Mouse (Mus musculus) granulocyte monocyte progenitor cell, adult 5-6 weeks (primary cell): ENCODE measurements around the gene Acot2. TPM values are rescaled to one million over a fixed set of nuclear protein-coding genes. Genes with fewer than 3 reads are reported as not detected.
"Not testable (repeated sequence)": the region's sequence is repeated elsewhere in the genome, so short reads cannot be mapped to it uniquely, and the experiment has no call there.

ENCODE experiments used
- ATAC-seq: replicated peaks from 2 replicates; pipeline ENCODE4 v1.8.0; 2016; ENCODE audit warnings: mild to moderate bottlenecking, moderate TSS enrichment, inconsistent platforms; ENCODE audit not compliant: poor library complexity, severe bottlenecking
- total RNA-seq, 2 experiments: library from RNA; stranded (forward) in 1 of 2; stranded (reverse) in 1 of 2; fragments of 200-712, 200-1000 nt in 1 of 2; fragments of >200 nt in 1 of 2; fragmentation: Nextera tagmentation in 1 of 2; gene quantifications; 2 replicates each; pipeline ENCODE4 v1.2.3; 2014 to 2017

Gene Acot2
- 10.1 and 14.0 TPM in 2 replicates for total RNA-seq (2014; fragmentation: Nextera tagmentation)
- total RNA-seq (2017): 11.5 and 12.0 TPM in 2 replicates

GRCm38 (mm10) chr12:83987583-83988441 lies at the start of gene Acot2:
Acot2 (plus strand) TSS chr12:83987861.
- ATAC-seq: peak; percentile 94

DNA sequence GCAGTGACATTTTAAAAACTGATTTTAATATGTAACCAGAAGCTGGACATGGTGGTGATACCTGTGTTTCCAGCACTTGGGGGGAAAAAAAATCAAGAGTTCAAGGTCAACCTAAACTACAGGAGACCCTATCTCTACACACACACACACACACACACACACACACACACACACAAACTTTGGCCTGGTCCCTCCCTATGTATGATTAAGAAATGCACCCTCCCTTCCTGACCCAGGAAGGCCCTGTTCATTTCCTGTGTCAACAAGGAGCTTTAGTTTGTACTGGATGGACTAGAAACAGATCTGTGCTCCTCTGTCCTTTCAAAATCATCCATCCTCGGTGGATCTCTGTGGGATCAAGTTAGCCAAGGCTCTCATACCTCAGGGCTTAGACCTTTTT lies 49.1 kb upstream of the Acot2 start:
- not testable (repeated sequence) for ATAC-seq

DNA sequence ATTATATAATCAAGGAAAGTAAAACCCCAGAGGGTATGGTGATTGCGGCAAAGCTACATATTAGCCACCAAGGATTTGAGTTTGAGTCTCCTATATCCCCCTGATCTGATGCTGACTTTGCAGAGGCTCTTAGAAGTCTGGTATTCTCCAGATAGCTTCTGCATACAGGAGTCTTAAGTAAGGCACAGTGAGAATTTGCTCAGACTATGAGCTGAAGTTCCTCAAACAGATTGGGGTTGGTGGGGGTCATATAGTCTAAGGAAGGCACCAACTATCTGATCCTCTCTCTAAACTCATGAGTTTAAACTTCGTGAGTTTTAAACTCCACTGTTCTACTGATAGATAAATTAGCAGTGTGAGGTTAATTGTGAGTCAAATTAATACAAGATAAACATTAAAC lies 48.3 kb upstream of the Acot2 start:
- 0 out of 2 replicates have a peak, but pooled peaks have one; percentile 27 for ATAC-seq

DNA sequence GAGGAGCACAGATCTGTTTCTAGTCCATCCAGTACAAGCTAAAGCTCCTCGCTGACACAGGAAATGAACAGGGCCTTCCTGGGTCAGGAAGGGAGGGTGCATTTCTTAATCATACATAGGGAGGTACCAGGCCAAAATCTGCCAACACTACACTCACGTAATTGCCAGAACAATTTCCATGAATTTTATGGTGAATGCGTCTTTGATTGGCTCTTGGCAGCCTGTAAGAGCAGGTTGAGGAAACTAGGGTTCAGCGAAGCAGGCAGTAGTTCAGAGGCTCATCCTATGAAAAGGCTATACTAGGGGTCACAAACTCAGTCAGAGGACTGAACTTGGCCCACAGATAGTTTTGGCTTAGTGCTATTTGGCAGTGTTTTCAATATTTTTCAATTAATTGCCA lies 47.6 kb upstream of the Acot2 start:
- peak; percentile 46; the same call in 1 of the 2 replicates for ATAC-seq

- no peak for ATAC-seq
Observed at GRCm38 (mm10) chr12:83941938-83942337, 45.7 kb upstream of the Acot2 start.

GRCm38 (mm10) chr12:83947260-83947811 lies 40.3 kb upstream of the Acot2 start:
- no peak for ATAC-seq

DNA sequence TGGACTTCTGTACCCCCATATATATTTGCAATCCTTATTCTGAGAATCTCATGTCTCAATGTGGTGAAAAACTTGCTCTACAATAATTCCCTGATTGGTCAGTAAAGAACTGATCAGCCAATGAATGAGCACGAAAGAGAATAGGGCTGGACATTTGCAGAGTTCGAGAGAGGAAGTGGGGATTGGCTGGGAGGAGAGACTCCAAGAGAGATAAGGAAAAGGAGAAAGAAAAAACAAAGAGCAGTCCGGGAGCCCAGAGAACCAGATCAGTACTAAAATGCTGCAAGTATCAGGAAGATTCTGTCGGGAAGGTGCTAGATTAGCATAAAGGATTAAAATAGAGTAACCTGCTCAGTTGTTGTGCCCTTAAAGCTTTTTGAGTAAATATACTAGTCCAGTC lies 38.6 kb upstream of the Acot2 start:
- ATAC-seq: peak; percentile 29; the same call in 1 of the 2 replicates

- peak; percentile 74 for ATAC-seq
Observed at GRCm38 (mm10) chr12:83949776-83950492, 37.7 kb upstream of the Acot2 start.

GRCm38 (mm10) chr12:83950493-83950839 lies 37.2 kb upstream of the Acot2 start, which contains the start of gene Riox1:
Riox1 (plus strand) TSS chr12:83950608.
- ATAC-seq: peak; percentile 68

GRCm38 (mm10) chr12:83950840-83951701 lies 36.6 kb upstream of the Acot2 start:
- peak; percentile 12 for ATAC-seq

DNA sequence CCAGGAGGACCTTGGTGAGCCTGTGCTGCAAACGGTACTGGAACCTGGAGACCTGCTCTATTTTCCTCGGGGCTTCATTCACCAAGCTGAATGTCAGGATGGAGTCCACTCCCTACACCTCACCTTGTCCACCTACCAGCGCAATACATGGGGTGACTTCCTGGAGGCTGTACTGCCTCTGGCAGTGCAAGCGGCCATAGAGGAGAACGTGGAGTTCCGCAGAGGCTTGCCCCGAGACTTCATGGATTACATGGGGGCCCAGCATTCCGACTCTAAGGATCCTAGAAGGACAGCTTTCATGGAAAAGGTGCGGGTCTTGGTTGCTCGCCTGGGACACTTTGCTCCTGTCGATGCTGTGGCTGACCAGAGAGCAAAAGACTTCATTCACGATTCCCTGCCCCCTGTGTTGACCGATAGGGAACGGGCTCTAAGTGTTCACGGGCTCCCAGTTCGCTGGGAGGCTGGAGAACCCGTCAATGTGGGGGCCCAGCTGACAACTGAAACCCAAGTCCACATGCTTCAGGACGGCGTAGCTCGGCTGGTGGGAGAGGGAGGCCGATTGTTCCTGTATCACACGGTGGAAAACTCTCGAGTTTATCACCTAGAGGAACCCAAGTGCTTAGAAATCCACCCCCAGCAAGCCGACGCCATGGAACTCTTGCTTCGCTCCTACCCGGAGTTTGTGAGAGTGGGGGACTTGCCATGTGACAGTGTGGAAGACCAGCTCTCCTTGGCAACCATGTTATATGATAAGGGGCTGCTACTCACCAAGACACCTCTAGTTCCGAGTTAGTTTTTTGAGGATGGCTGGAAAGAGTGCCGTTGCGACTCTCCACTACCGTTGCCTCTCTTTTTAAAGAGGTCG lies 35.7 kb upstream of the Acot2 start:
- no peak for ATAC-seq

DNA sequence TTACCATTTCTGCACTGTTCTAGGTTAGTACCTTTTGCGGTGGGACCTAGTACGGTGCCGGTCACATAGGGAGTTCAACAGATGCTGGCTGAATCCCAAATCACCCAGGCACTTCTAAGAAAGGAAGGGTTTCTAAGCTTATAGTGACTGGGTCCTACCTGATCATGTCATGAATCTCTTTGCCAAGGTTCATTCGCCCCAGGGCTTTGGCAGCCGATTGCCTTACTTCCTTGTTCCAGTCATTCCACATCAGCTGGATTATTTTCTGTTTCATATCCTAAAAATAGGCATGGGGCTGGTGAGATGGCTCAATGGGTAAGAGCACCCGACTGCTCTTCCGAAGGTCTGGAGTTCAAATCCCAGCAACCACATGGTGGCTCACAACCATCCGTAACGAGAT lies 29.4 kb upstream of the Acot2 start:
- no peak; the same call in 1 of the 2 replicates for ATAC-seq

DNA sequence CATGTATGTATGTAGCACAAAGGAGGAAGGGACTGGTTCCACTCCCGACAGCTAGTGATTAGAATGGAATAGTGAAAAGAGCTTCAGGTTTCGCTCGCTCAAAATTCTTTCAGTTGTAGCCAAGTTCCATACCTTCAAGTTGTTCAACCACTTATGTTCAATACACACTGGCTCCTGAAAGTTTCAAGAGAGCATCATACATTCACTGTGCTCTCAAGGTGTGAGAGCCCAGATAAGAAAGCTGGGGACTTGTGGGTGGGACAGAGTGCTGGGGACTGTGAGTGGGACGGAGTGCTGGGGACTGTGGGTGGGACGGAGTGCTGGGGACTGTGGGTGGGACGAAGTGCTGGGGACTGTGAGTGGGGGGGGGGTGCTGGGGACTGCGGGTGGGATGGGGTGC lies 22.4 kb upstream of the Acot2 start:
- ATAC-seq: no peak

GRCm38 (mm10) chr12:83972117-83972516 lies 15.5 kb upstream of the Acot2 start:
- peak; percentile 80 for ATAC-seq

DNA sequence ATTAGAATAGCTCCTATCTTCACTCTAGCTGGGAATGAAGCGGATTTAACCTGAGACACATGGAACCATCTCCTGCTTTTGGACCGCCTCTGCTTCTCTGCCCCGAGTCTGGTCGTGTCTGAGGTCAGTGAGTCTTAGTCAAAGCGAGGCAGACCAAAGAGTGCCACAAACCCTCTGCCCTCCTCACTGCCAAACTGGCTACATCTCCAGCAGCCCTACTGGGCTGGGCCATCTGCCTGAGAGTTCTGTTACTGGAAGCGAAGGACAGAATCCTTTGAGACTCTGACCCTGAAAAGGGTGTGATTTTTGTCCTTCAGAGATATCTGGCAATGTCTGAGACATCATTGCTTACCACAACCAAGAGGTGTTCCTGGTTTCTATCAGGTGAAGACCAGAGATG lies 8.8 kb upstream of the Acot2 start:
- no peak for ATAC-seq

DNA sequence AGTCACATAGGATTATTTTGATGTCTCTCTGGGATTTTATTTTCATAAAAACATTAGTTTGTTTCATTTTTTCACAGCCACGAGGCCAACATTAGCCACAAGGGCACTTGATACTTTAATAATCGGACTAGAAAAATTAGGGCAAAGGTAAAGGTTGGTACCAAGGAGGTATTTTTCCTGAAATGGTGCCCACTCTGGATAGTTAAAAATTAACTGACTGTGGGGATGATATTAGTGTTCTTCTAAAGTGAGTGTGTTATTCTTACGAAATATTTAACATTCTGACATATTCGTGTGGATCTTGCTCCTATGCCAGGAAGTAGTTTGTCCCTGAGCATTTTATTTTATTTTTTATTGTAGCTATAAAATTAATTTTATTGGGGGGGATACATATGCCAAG lies 6.0 kb upstream of the Acot2 start:
- no peak for ATAC-seq

GRCm38 (mm10) chr12:83984752-83985151 lies 2.9 kb upstream of the Acot2 start, which contains the start of gene Heatr4:
Heatr4 (minus strand) TSS chr12:83984852.
- ATAC-seq: no peak

GRCm38 (mm10) chr12:83987242-83987582 lies 449 bp upstream of the Acot2 start:
- ATAC-seq: no peak; the same call in 1 of the 2 replicates

DNA sequence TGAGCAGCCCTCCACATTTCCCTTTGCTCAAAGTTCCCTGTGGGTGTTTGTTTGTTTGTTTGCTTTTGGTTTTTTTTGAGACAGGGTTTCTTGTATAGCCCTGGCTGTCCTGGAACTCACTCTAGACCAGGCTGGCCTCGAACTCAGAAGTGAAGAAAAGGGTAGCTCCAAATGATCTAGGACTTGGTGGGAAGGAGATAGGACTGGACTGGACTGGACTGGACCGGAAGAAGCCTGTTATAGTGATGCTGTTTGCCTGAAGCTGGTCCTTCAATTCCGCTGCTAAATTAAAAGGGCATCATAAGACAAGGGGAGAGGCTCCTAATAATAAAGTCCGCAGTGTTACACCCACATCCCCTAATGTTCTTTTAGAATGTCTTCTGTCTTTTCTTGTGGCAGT lies 822 bp downstream of the Acot2 start:
- no peak for ATAC-seq
